Mouse (Mus musculus) large intestine, adult 2 months (tissue): ENCODE measurements at regions not wholly inside any gene's neighbourhood (a gene's known extent, or its start where the extent isn't known, plus 50 kb on each side); places are given as distances from the start of the nearest gene placed in this dataset.
A peak's percentile ranks its signal among the peaks of the same experiment; 100 is the strongest.

Experiments used
- DNase-seq: peaks from one replicate; pipeline ENCODE4 v3.0.0-alpha.2; 2012; ENCODE audit warnings: low read depth, low spot score
- WGBS: fragments of 180-500 bp; shearing (Covaris S2); methylation state at CpG from one replicate; pipeline ENCODE4 v1.1.7; 2018; 5-methylcytosine and 5-hydroxymethylcytosine counted together

DNA sequence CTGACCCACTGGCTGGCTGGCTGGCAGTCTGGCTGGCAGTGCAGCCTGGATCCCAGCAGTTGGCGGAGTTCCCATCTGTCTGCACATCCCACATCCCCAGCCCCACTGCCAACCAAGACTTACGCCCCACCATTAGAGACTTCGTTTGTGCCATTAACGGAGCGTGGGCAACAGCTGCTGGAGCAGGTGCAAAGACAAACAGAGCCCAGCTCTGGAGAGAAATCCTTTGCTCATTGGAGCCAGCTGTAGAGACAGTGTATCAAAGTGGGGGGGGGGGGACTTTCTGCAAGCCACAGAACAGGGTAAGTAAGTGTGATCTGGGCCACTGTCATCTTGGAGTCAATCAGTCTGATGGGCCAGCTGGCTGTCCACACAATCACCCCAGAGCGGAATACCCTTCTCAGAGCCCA lies 52.3 kb downstream of the Rplp1 start:
- no peak for DNase-seq
- 67% methylated on average over 6 of the region's 6 CpGs for WGBS

DNA sequence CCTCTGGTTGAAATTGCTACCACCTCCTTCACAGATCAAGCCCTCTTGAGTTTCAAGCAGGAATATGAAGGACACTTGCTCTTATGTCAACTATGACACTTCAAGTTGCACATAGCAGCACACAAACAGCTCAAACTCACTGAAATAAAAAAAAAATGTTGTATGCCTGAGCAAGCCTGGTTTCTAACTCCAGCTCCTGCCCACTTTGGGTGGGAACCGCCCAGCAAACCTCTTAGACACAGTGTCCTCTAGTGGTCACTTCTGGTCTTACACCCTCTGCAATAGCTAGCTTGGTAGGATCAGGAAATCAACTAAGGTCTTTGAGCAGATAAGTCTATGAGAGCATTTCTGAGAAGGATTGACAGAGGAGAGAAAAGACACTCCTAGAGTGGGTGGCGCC lies 54.2 kb downstream of the Rplp1 start:
- DNase-seq = peak; percentile 37
- 17% methylated on average over 2 of the region's 2 CpGs for WGBS

DNA sequence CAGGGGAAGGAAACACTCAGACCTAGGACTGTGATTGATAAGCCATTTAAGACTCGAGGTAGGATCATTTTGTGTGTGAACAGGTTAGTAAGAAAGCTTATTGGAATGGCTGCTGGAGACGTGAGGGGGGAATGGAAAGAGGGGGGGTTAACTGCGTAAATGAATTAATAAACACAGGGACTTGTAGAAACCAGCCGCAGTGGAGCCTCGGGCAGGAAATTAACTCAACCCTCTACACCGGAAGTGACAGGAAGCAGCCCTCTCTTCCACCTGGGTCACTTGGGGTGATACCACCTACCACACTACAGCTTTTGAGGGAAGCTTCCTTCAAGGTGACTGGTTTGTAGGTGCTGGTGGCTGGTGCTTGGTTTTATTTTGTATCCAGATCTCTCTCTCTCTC lies 54.9 kb downstream of the Rplp1 start:
- WGBS = 50% methylated on average over 6 of the region's 6 CpGs
- DNase-seq = no peak

DNA sequence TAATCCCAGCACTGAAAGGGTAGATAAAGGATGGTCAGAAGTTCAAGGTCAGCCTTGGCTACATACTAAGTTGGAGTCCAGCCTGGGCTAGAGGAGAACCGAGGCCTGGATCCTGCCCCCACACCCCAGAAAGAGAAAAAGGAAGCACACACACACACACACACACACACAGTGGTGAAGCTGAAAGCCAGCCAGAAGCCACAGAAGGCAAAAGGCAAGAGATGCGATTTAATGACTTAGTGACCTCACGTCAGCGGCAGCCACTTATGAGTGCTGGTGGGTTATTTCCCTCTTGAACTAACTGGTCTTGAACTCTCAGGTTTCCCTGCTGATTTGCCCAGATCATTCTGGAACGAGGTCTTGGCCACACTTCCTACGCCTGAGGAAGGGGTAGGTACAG lies 56.5 kb downstream of the Rplp1 start:
- 71% methylated on average over 6 of the region's 6 CpGs for WGBS
- no peak for DNase-seq

DNA sequence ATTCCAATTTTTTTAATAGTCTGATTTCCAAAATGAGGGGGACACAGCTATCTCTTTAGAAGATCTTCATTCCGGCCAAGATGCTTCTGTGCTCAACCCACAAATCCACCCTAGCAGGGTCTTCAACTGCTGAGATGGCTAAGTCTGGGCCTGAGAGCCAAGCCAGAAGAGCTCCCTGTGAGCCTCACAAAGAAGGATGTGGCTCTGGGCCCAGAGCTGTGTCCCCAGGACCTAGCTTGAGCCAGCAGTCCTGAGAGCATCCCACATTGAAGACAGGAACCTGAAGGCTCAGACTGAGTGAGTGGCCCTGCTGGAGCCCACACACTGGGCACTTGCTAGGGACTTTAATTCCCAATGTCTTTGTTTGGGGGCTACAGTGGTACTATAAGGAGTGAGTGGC lies 57.7 kb downstream of the Rplp1 start:
- no peak for DNase-seq
- 89% methylated on average over 1 of the region's 1 CpGs for WGBS

DNA sequence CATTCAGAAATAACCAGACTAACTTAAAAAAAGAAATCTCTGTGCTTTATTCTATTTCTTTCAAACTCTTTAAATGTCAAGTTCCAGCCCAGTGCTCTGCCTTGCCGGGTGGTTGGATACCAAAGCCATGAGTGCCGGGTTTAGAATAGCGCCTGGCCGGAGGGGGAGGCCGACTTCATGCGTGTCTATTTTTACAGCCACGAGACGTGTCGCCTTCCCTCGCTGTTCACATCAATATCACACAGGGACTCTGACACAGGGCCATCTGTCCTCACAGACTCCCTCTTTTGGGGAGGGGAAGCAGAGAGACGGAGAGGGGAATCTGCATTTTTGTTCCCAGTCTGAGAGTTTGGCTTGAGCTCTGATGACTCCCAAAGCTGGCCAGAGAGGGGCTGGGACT lies 58.7 kb downstream of the Rplp1 start:
- DNase-seq = no peak
- WGBS = 85% methylated on average over 11 of the region's 11 CpGs

DNA sequence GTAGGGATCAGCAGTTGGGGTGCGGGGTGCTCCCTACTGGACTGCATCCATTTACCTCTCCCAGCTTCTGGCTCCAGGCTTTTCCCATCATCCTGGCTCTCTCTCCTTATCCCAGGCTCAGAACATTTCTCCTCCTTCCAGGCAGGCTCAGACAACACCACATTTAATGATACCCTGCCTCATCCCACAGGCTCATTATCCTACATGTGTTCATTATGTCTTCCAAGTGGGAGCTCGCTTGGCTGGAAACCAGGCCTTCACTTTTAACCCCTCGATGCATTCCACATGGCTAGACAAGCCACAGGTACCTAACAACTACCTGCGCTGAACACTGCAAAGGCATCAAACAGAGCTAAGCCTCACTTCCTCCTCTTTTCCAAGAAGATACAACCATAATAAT lies 60.5 kb downstream of the Rplp1 start:
- no peak for DNase-seq
- 80% methylated on average over 4 of the region's 4 CpGs for WGBS

DNA sequence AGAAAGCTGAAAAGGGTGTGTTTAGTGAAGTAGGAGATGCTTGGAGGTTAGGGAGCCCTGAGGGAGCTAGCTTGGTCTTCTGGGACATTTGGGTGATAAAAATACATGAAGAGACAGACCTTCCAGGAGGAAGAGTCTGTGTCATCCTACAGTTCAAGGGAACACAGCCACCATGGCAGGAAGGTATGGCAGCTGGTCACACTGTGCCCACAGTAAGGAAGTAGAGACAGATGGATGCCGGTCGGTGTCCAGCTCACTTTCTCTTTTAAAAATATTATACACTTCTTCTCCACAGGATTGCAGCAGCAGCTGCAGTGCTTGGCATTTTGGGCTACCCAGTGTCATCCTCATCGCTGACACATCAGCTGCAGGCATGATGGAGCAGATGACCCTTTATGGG lies 63.0 kb downstream of the Rplp1 start:
- no peak for DNase-seq
- WGBS = 95% methylated on average over 3 of the region's 3 CpGs

DNA sequence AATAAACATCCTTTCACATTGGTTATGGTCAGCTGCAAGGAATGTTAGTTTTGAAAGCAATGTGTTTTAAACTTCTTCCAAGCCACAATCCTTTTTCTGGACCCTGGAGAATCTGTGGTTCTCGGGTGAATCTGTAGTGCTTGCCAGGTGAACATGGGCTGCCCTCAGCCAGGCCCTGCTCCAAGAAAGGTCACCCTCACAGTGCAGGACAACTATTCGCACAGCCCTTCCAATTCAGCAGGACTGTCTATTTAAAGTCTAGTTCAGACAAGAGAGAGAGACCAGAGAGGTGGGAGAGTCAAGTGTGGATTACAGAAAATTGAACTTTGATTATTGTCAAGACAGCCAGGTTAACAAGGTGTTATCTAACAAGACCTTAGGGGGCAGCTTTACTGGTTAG lies 65.9 kb downstream of the Rplp1 start:
- 71% methylated on average over 2 of the region's 2 CpGs for WGBS
- DNase-seq = no peak

DNA sequence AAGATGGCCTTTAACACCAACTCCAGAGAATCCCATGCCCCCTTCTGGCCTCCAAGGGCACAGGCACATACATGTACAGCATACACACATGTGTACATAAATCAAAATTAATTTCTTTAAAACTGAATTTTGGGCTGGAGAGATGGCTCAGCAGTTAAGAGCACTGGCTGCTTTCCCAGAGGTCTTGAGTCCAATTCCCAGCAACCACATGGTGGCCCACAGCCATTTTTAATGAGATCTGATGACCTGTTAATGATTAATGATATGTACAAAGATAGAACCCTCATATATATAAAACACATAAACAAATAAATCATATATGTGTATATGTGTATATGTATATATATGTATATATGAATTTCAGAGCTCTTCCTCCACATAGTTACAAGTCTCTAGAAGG lies 66.8 kb downstream of the Rplp1 start:
- no peak for DNase-seq

DNA sequence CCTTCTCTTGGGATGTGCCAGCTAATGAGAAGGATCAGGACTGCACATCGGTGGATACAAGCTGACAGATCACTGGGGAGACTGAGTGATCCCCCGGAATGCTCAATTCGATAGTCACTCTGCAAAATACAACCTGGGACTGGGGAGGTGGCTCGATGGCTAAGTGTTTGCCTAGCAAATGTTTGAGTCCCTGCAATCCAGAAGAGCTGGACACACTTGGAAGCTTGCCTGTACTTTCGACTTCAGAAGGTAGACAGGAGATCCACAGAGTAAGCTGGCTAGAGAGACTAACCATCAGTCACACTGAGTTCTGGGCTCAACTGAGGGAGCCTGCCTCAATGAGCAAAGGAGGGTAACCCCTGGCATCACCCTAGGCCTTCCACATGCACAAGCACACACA lies 69.7 kb downstream of the Rplp1 start:
- no peak for DNase-seq
- WGBS = 54% methylated on average over 5 of the region's 5 CpGs

DNA sequence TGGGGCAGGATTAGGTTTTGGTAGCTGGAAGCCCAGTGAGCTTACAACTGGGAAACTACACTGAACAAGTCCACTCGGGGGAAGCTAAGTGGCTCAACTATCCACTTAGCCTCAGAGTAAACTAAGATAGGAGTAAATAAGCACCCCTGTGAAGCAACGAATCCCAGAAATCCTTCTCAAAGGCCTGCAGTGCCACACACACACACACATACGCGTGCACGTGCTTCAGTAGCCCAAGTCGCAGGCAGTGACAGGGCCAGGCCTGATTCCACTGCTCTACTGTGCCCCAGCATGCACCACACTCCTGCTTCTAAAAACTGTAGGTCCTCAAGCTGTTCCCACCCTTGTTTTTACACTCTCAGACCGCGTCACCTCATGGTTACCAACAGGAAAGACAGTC lies 70.2 kb downstream of the Rplp1 start:
- WGBS = 75% methylated on average over 8 of the region's 8 CpGs

DNA sequence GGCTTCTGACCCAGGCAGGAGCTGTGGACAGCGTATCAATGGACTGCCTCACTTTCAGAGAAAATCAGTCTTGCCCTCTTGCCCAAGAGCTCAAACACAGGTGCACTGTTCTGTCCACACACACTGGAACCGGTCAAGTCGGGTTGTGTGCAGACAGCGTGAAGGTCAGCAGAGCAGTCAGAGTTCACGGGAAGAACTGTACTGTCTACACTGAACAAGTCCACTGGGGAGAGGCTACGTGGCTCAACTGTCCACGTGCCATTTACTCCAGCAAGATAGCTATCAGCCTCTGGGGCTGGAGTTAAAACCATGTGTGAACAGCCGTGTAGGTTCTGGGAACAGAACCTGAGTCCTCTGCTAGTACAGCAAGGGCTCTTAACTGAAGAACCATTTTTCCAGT lies 70.8 kb downstream of the Rplp1 start:
- WGBS = 90% methylated on average over 8 of the region's 8 CpGs

More for the DNA sequence above, 70.2 kb downstream of the Rplp1 start:
- no peak for DNase-seq

DNA sequence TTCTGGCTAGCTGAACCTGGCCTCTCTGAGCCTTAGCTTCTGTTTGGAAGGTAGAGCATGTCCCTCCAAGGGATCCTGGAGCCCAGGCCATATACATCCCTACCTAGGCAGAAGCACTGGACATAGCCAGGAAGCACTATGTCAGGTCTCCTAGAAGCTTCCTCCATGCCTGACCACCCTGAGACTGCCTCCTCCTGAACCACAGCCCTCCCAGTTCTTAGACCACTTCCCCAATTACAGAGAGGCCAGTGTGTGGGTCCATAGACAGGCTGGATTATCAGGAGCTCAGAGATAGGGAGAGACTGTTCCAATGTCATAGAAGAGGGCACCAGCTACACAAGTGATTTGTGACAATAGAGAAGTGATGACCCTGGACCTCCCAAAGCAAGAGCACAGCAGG lies 72.0 kb downstream of the Rplp1 start:
- no peak for DNase-seq

More for the DNA sequence above, 70.8 kb downstream of the Rplp1 start:
- no peak for DNase-seq

DNA sequence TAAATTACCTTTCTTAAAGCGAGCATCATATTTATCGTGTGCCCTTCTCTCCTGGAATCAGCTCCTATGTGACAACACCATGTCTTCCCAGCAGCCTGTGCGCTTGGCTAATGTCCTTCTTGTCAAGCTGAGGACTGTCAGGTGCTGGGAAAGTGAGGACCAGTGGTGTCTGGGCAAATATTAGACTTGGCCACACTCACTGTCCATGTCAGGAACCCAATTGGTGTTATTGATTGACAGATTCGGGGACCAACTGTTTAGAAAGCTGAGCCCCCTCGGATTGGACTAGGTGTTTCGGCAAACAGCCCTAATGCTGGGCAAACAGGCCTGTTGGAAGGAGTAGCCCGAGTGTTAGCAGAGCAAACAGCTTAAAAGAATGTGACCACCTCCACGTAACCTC lies 73.1 kb downstream of the Rplp1 start:
- no peak for DNase-seq
- WGBS = 70% methylated on average over 8 of the region's 8 CpGs

DNA sequence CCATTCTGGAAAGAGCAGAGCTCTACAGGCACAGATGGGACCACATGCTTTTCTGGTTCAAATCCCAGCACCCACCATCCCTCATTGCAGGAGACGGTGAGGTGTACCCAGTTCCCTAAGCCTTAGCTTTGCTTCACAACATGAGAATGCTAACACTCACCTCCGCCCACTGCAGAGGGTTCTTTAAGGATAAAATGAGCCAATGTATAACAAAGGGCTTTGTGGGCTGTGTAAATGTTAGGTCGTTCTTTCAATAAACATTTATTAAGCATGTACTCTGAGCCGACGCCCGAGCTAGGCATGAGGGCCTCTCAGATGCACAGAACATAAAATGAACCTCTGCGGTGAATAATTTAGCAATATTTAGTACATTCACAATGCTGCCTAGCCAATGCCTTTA lies 74.0 kb downstream of the Rplp1 start:
- WGBS = 22% methylated on average over 7 of the region's 7 CpGs
- no peak for DNase-seq

DNA sequence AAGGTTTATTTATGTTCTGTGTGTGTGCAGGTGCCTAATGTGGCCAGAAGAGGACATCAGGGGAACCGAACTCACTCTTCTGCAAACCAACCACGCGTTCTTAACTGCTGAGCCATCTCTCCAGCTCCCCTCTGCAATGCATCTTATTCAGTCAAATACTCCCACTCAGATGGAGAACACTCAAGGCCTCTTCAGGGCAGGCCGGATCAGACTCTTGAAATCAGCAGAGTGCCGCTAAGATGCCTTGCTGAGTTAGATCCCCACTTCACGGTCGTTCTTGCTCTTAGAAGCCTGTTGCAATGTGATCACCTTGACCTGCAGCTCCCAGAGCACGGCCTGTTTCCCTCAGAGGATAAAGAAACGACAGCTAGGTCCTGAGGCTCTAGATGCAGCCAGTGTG lies 81.1 kb downstream of the Rplp1 start:
- WGBS = 89% methylated on average over 9 of the region's 9 CpGs
- DNase-seq = no peak

DNA sequence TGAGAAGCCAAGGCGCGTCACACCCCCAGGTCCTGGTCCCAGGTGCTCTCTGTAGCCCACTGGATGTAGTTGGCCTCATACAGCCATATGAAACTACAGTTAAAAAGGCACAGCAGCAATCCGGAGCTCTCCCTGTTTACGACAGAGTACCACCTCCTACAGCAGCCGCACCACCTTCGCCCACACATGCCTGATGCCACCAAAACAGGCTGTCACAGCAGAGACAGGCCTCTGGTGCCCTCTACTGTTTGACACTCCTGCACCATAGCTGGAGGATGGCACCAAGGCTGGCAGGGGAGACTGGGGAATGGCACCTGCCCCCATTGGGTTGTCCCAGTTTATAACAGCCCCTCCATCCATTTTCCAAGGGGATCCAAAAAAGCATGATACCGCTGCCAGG lies 84.1 kb downstream of the Rplp1 start:
- no peak for DNase-seq
- 53% methylated on average over 7 of the region's 7 CpGs for WGBS

DNA sequence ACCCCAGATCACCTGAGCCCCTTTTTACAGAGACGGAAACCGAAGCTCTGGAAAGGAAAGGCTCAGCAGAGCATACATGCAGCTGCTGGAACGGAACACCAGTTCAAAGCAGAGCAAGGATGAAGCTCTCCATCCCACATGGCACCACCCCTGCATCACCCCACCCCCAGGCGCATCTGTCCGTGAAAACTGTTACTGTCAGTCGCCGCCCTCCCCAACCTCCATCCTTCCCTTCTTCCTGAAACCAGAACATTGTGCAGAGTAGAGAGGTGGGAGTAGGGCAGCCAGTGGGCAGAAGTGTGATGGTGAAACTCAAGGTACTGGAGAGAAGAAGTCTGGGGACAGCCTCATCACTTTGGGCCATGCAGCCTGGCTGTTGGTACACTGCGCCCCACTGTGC lies 84.6 kb downstream of the Rplp1 start:
- 84% methylated on average over 8 of the region's 8 CpGs for WGBS
- no peak for DNase-seq

DNA sequence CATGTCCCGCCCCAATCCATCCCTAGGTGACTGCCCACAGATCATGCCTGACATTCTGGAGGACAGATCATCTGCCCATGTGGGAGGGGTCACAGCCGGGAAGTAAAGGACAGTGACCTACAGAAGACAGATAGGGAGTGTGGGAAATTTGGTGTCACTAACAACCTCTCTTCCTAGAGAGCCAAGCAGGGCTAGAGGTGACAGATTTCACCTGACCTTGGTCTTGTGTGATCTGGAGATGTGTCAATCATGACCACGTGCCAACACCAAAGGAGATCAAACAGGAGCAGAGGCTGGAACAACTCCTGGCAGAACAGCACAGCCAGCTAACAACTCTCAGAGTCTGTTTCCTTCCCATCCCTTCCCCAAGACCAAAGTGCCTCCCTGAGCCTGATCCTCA lies 85.0 kb downstream of the Rplp1 start:
- no peak for DNase-seq
- WGBS = 68% methylated on average over 3 of the region's 3 CpGs

DNA sequence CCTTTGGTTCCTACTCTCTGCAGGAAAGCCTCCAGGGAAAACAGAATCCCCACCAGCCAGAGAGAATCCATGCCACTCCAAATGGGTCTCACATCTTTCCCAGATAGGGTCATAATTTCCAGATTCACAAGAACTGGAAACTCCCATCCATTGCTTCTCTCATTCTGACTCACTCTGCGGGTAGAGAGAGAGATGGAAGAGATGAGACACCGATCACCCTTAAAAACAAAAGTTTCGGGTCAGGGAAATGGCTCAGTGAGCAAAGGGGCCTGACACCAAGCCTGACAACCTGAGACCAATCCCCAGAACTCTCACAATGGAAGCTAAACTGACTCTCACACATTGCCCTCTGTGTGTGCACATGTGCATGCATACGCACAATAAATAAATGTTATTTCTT lies 86.6 kb downstream of the Rplp1 start:
- no peak for DNase-seq
- WGBS = 94% methylated on average over 4 of the region's 4 CpGs

DNA sequence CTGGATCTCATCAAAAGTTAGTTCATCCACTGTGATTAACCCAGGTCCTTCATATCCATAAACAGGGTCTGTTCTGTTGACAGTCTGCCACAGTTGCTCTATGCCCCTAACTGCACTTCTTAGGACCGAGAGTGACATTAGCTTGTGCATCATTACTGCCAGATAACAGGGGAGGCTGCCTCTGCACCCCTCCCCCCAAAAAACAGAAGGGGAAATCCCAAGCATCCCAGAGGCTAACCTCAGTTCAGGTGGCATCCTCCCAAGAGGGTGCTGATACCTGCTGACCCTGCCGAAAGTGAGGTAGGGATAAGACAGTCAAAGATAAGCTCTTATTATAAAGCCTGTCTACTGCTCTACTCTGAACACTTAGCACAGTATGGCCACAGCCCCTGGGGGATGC lies 87.3 kb downstream of the Rplp1 start:
- DNase-seq = no peak
- WGBS = 92% methylated on average over 2 of the region's 2 CpGs

DNA sequence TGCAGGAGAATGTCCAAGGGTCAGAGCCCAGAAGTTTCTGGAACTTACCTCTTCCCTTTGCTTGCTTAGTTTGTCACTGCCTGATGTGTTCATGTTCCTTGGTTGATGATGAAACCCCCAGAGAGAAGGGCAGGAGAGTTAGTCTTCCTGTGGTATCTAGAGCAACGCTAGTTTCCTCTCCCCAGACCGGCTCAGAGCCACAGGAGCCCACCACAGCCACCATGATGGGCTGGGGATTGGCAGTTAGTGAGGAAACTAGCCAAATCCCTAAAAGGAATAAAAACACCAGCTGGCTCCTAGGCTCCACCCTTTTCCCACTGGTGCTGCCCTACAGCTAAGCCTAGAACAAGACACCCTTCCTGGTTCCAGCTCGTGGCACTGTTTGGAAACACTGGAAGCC lies 87.9 kb downstream of the Rplp1 start:
- no peak for DNase-seq
- 53% methylated on average over 3 of the region's 3 CpGs for WGBS
